Mouse (Mus musculus): ENCODE results near the gene Olfr849.

The Olfr849 gene

GRCm38 (mm10) chr9:19439966-19440365 is at the start of gene Olfr849:
Olfr849 (plus strand) TSS chr9:19440266.
- DNase-seq (ENCODE audit: low read depth): no peak

DNA sequence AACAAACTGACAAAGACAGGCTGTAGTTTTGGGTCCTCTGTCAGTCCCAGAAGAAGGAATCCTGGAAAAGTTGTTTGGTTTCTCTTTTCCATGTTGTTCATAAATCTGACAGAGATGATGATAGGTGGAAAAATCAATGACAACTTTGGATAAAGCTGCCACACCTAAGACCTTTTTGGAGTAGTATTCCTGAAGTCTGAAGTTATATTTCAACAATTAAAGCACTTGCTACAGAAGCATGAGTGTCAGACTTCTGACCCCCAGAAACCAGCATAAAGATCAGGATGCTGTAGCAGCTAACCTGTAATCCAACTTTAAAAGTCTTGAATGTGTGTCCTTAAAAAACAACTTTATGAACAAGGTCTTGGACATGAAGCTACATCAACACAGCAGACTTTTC is 38.1 kb downstream of the Olfr849 start, which contains the start of gene Olfr850:
TSS of gene Olfr850 (minus strand) at position 101 of the 400 bp plus-strand sequence.
- DNase-seq (ENCODE audit: low read depth): no peak

- no peak for DNase-seq (ENCODE audit: low read depth)
Measured at GRCm38 (mm10) chr9:19492995-19493394, 52.9 kb downstream of the Olfr849 start, which contains the start of gene Olfr851. Olfr851 (plus strand) TSS chr9:19493295.
